Mouse (Mus musculus): Measurements from ENCODE around the gene Tpp2.
"Not testable (repeated sequence)": the region's sequence is repeated elsewhere in the genome, so short reads cannot be mapped to it uniquely, and the experiment has no call there.

Gene Tpp2

GRCm38 (mm10) chr1:44004513-44004912 lies 71.1 kb downstream of the Tpp2 start:
- in situ Hi-C loops (cut with MboI, MseI): no loop called here

GRCm38 (mm10) chr1:44015556-44015955 lies 82.1 kb downstream of the Tpp2 start:
- in situ Hi-C loops (cut with MboI, MseI): no loop called here

- in situ Hi-C loops (cut with MboI, MseI): no loop called here
These were observed 86.5 kb downstream of the Tpp2 start, which contains the start of gene Mettl21c for GRCm38 (mm10) chr1:44019934-44020333. TSS of gene Mettl21c (minus strand) at chr1:44020034.

- in situ Hi-C loops (cut with MboI, MseI): no loop called here
These were observed 89.2 kb downstream of the Tpp2 start for GRCm38 (mm10) chr1:44022656-44023055.

- in situ Hi-C loops (cut with MboI, MseI): no loop called here
These were observed 94.2 kb downstream of the Tpp2 start for GRCm38 (mm10) chr1:44027651-44028050.

- in situ Hi-C loops (cut with MboI, MseI): no loop called here
These were observed 98.8 kb downstream of the Tpp2 start for GRCm38 (mm10) chr1:44032213-44032612.

GRCm38 (mm10) chr1:44032948-44033347 lies 99.5 kb downstream of the Tpp2 start:
- in situ Hi-C loops (cut with MboI, MseI): no loop called here

- in situ Hi-C loops (cut with MboI, MseI): no loop called here
These were observed 108.5 kb downstream of the Tpp2 start for GRCm38 (mm10) chr1:44041797-44042554.

- in situ Hi-C loops (cut with MboI, MseI): no loop called here
These were observed 109.1 kb downstream of the Tpp2 start for GRCm38 (mm10) chr1:44042555-44042915.

- in situ Hi-C loops (cut with MboI, MseI): not testable (repeated sequence)
These were observed 112.2 kb downstream of the Tpp2 start for GRCm38 (mm10) chr1:44045689-44046088.

GRCm38 (mm10) chr1:44046556-44046955 lies 113.1 kb downstream of the Tpp2 start:
- in situ Hi-C loops (cut with MboI, MseI): no loop called here
